Mouse (Mus musculus): ENCODE results near the gene Ctc1.

GRCm38 (mm10) chr11:69085608-69086007, 69.9 kb downstream of the Ctc1 start:
- no peak for TF ChIP-seq POLR2A (IDR thresholded peaks at IDR 0.05; ENCODE audit: borderline replicate concordance, control insufficient read depth, low read depth, low read length)
- TF ChIP-seq CTCF (IDR thresholded peaks at IDR 0.05; ENCODE audit: control insufficient read depth, insufficient read depth, low read length) = no peak
